Mouse (Mus musculus): Measurements from ENCODE around the gene Calm2. TPM values are rescaled to one million over a fixed set of nuclear protein-coding genes. Genes with fewer than 3 reads are reported as not detected.

Calm2 gene
- polyA plus RNA-seq, 2 experiments, result 195 to 373 TPM

GRCm38 (mm10) chr17:87485751-87486150, 39.0 kb upstream of the Calm2 start:
- 77% methylated on average over 5 of the region's 5 CpGs for WGBS (ENCODE audit: insufficient replicate concordance)
- no peak overlapping the region for H3K9ac ChIP-seq (replicated peaks)
- H3K4me1 ChIP-seq (replicated peaks; ENCODE audit: control insufficient read depth in 2 of 2, insufficient read depth in 2 of 2, low read length in 1 of 2), result no peaks in the 10 kb centered on the region
- no peaks in the 10 kb centered on the region for H3K9me3 ChIP-seq (ENCODE audit: control insufficient read depth, low read length)
- H3K36me3 ChIP-seq (replicated peaks; ENCODE audit: control insufficient read depth, insufficient read depth, low read depth), result no peaks in the 10 kb centered on the region
- no peaks in the 10 kb centered on the region for H3K27me3 ChIP-seq (ENCODE audit: control insufficient read depth, insufficient read depth, low read length)
- no peak overlapping the region for H3K4me2 ChIP-seq (ENCODE audit: low read depth)
- no peak for TF ChIP-seq CTCF (IDR thresholded peaks at IDR 0.05; ENCODE audit: low read depth)
- no peak for TF ChIP-seq EP300 (IDR thresholded peaks at IDR 0.05; ENCODE audit: low read depth)
- ATAC-seq (ENCODE audit: insufficient read depth) (no peak), DNase-seq (ENCODE audit: low read depth in 3 of 3, low spot score in 3 of 3) (no peak)
- no peak overlapping the region for H3K4me3 ChIP-seq (ENCODE audit: insufficient read depth in 1 of 2, low read depth in 2 of 2, low read length in 2 of 2)
- no peak overlapping the region for H3K27ac ChIP-seq

- H3K36me3 ChIP-seq (replicated peaks; ENCODE audit: control insufficient read depth, insufficient read depth, low read depth), result no peaks in the 10 kb centered on the region
- H3K27me3 ChIP-seq (ENCODE audit: control insufficient read depth, insufficient read depth, low read length), result no peaks in the 10 kb centered on the region
- ATAC-seq (ENCODE audit: insufficient read depth) (no peak), DNase-seq (ENCODE audit: low read depth in 3 of 3, low spot score in 3 of 3) (no peak)
- no peak overlapping the region for H3K27ac ChIP-seq
- no peaks in the 10 kb centered on the region for H3K9me3 ChIP-seq (ENCODE audit: control insufficient read depth, low read length)
- no peak for TF ChIP-seq CTCF (IDR thresholded peaks at IDR 0.05; ENCODE audit: low read depth)
- TF ChIP-seq EP300 (IDR thresholded peaks at IDR 0.05; ENCODE audit: low read depth), result no peak
- H3K4me1 ChIP-seq (replicated peaks; ENCODE audit: control insufficient read depth in 2 of 2, insufficient read depth in 2 of 2, low read length in 1 of 2), result no peaks in the 10 kb centered on the region
- H3K4me3 ChIP-seq (ENCODE audit: insufficient read depth in 1 of 2, low read depth in 2 of 2, low read length in 2 of 2), result no peak overlapping the region
- 58% methylated on average over 3 of the region's 3 CpGs for WGBS (ENCODE audit: insufficient replicate concordance)
- H3K4me2 ChIP-seq (ENCODE audit: low read depth), result no peak overlapping the region
- H3K9ac ChIP-seq (replicated peaks), result no peak overlapping the region
These were observed 36.1 kb upstream of the Calm2 start for GRCm38 (mm10) chr17:87482867-87483266.

GRCm38 (mm10) chr17:87478569-87478968, 31.8 kb upstream of the Calm2 start:
- ATAC-seq (ENCODE audit: insufficient read depth) (no peak), DNase-seq (ENCODE audit: low read depth in 3 of 3, low spot score in 3 of 3) (no peak)
- Histone ChIP-seq H3K4me3 (ENCODE audit: insufficient read depth in 1 of 2, low read depth in 2 of 2, low read length in 2 of 2) (no peak overlapping the region), H3K27ac (no peak overlapping the region), H3K4me2 (ENCODE audit: low read depth) (no peak overlapping the region), H3K4me1 (replicated peaks; ENCODE audit: control insufficient read depth in 2 of 2, insufficient read depth in 2 of 2, low read length in 1 of 2) (peaks cover 0 to 13% of the 10 kb centered on the region in 2 experiments; a peak in 2 of 4 replicates), H3K9ac (replicated peaks) (no peak overlapping the region), H3K27me3 (ENCODE audit: control insufficient read depth, insufficient read depth, low read length) (peaks cover 8% of the 10 kb centered on the region), H3K9me3 (ENCODE audit: control insufficient read depth, low read length) (no peaks in the 10 kb centered on the region), H3K36me3 (replicated peaks; ENCODE audit: control insufficient read depth, insufficient read depth, low read depth) (no peaks in the 10 kb centered on the region)
- WGBS (ENCODE audit: insufficient replicate concordance), result 62% methylated on average over 9 of the region's 9 CpGs
- TF ChIP-seq CTCF (IDR thresholded peaks at IDR 0.05; ENCODE audit: low read depth) (no peak), EP300 (IDR thresholded peaks at IDR 0.05; ENCODE audit: low read depth) (no peak)

GRCm38 (mm10) chr17:87477611-87478010, 30.9 kb upstream of the Calm2 start:
- no peak for ATAC-seq (ENCODE audit: insufficient read depth)
- peaks cover 9% of the 10 kb centered on the region for H3K27me3 ChIP-seq (ENCODE audit: control insufficient read depth, insufficient read depth, low read length)
- H3K27ac ChIP-seq, result no peak overlapping the region
- H3K9me3 ChIP-seq (ENCODE audit: control insufficient read depth, low read length), result no peaks in the 10 kb centered on the region
- TF ChIP-seq CTCF (IDR thresholded peaks at IDR 0.05; ENCODE audit: low read depth) (no peak), EP300 (IDR thresholded peaks at IDR 0.05; ENCODE audit: low read depth) (no peak)
- WGBS (ENCODE audit: insufficient replicate concordance), result 67% methylated on average over 16 of the region's 16 CpGs
- no peak overlapping the region for H3K9ac ChIP-seq (replicated peaks)
- no peak for DNase-seq (ENCODE audit: low read depth in 3 of 3, low spot score in 3 of 3)
- no peak overlapping the region for H3K4me3 ChIP-seq (ENCODE audit: insufficient read depth in 1 of 2, low read depth in 2 of 2, low read length in 2 of 2)
- no peaks in the 10 kb centered on the region for H3K36me3 ChIP-seq (replicated peaks; ENCODE audit: control insufficient read depth, insufficient read depth, low read depth)
- H3K4me2 ChIP-seq (ENCODE audit: low read depth), result no peak overlapping the region
- H3K4me1 ChIP-seq (replicated peaks; ENCODE audit: control insufficient read depth in 2 of 2, insufficient read depth in 2 of 2, low read length in 1 of 2), result peaks cover 0 to 13% of the 10 kb centered on the region in 2 experiments; a peak in 2 of 4 replicates

GRCm38 (mm10) chr17:87475356-87475755, 28.6 kb upstream of the Calm2 start:
- H3K9me3 ChIP-seq (ENCODE audit: control insufficient read depth, low read length), result no peaks in the 10 kb centered on the region
- H3K36me3 ChIP-seq (replicated peaks; ENCODE audit: control insufficient read depth, insufficient read depth, low read depth), result no peaks in the 10 kb centered on the region
- H3K4me3 ChIP-seq (ENCODE audit: insufficient read depth in 1 of 2, low read depth in 2 of 2, low read length in 2 of 2), result no peak overlapping the region
- ATAC-seq (ENCODE audit: insufficient read depth), result no peak
- no peak for TF ChIP-seq EP300 (IDR thresholded peaks at IDR 0.05; ENCODE audit: low read depth)
- no peak for TF ChIP-seq CTCF (IDR thresholded peaks at IDR 0.05; ENCODE audit: low read depth)
- no peak overlapping the region for H3K9ac ChIP-seq (replicated peaks)
- DNase-seq (ENCODE audit: low read depth in 3 of 3, low spot score in 3 of 3), result no peak
- peaks cover 9% of the 10 kb centered on the region for H3K27me3 ChIP-seq (ENCODE audit: control insufficient read depth, insufficient read depth, low read length)
- peaks cover 11 to 31% of the 10 kb centered on the region in 2 experiments for H3K4me1 ChIP-seq (replicated peaks; ENCODE audit: control insufficient read depth in 2 of 2, insufficient read depth in 2 of 2, low read length in 1 of 2)
- H3K4me2 ChIP-seq (ENCODE audit: low read depth), result no peak overlapping the region
- no peak overlapping the region for H3K27ac ChIP-seq
- 41% methylated on average over 8 of the region's 8 CpGs for WGBS (ENCODE audit: insufficient replicate concordance)

All from liver, embryonic 14.5 days (tissue).